Mouse (Mus musculus): Measurements from ENCODE around the gene Tcfl5. TPM values are rescaled to one million over a fixed set of nuclear protein-coding genes. Genes with fewer than 3 reads are reported as not detected.

Gene Tcfl5
- 0.15 TPM in 1 of 2 replicates, not detected in the other for total RNA-seq (2021)
- long read RNA-seq, experiment 1 = 0 reads
- long read RNA-seq, experiment 2 = 0 reads

GRCm38 (mm10) chr2:180642555-180643260, at the start of gene Tcfl5:
TSS of gene Tcfl5 (minus strand) at chr2:180642708.
- no peak for DNase-seq

- peak; percentile 66 for DNase-seq
Observed at GRCm38 (mm10) chr2:180689841-180690240, 47.3 kb upstream of the Tcfl5 start.

- DNase-seq = no peak
Observed at GRCm38 (mm10) chr2:180684031-180684430, 41.5 kb upstream of the Tcfl5 start.

- DNase-seq = no peak
Observed at GRCm38 (mm10) chr2:180683524-180683923, 41.0 kb upstream of the Tcfl5 start.

GRCm38 (mm10) chr2:180681225-180681624, 38.7 kb upstream of the Tcfl5 start:
- DNase-seq = no peak

- peak; percentile 71 for DNase-seq
Observed at GRCm38 (mm10) chr2:180678609-180679140, 36.2 kb upstream of the Tcfl5 start.

- DNase-seq = no peak
Observed at GRCm38 (mm10) chr2:180676706-180677105, 34.2 kb upstream of the Tcfl5 start.

GRCm38 (mm10) chr2:180662008-180662407, 19.5 kb upstream of the Tcfl5 start:
- no peak for DNase-seq

GRCm38 (mm10) chr2:180660521-180660920, 18.0 kb upstream of the Tcfl5 start:
- DNase-seq = no peak

GRCm38 (mm10) chr2:180659353-180660150, 17.0 kb upstream of the Tcfl5 start:
- peak; percentile 18 for DNase-seq

GRCm38 (mm10) chr2:180658381-180658780, 15.9 kb upstream of the Tcfl5 start:
- no peak for DNase-seq

- peak; percentile 84 for DNase-seq
Observed at GRCm38 (mm10) chr2:180657394-180658013, 15.0 kb upstream of the Tcfl5 start.

GRCm38 (mm10) chr2:180655150-180655549, 12.6 kb upstream of the Tcfl5 start:
- no peak for DNase-seq

- DNase-seq = no peak
Observed at GRCm38 (mm10) chr2:180654666-180655065, 12.2 kb upstream of the Tcfl5 start.

GRCm38 (mm10) chr2:180646841-180647240, 4.3 kb upstream of the Tcfl5 start:
- DNase-seq = no peak

GRCm38 (mm10) chr2:180643626-180644025, 1.1 kb upstream of the Tcfl5 start:
- no peak for DNase-seq

- no peak for DNase-seq
Observed at GRCm38 (mm10) chr2:180641576-180642554, 643 bp downstream of the Tcfl5 start.

GRCm38 (mm10) chr2:180611882-180612281, 30.6 kb downstream of the Tcfl5 start:
- DNase-seq = no peak

- DNase-seq = no peak
Observed at GRCm38 (mm10) chr2:180610283-180610682, 32.2 kb downstream of the Tcfl5 start.

- DNase-seq = no peak
Observed at GRCm38 (mm10) chr2:180604781-180605180, 37.7 kb downstream of the Tcfl5 start.

GRCm38 (mm10) chr2:180600569-180601021, 41.9 kb downstream of the Tcfl5 start:
- DNase-seq = no peak
